Mouse (Mus musculus): ENCODE measurements around the gene Atxn2.

DNA sequence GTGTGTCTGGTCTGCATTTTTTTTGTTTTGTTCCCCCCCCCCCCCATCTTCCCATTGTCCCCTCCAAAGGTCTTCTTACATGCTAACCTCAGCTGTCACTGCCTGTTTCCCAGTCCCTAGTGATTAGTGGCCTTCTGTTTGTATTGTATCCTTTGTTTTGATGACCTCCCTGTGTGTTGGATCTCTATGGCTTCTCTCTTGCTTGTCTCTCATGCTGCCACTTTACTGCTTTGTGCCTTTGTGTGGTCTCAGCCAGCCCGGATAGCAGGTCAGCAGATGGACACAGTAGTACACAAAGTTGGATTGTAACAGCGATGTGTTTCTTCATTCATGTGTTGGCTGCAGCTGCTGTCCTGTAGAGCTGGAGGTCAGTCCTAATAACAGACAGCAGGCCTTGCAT lies 46.8 kb downstream of the Atxn2 start:
- TF ChIP-seq CTCF (IDR thresholded peaks at IDR 0.05; ENCODE audit: control insufficient read depth, insufficient read depth, low read length) (no peak), POLR2A (IDR thresholded peaks at IDR 0.05; ENCODE audit: borderline replicate concordance, control insufficient read depth, low read depth, low read length) (no peak)
